Mouse (Mus musculus): ENCODE data around the gene Fam208b. TPM values are rescaled to one million over a fixed set of nuclear protein-coding genes. Genes with fewer than 3 reads are reported as not detected.
A peak's percentile ranks its signal among the peaks of the same experiment; 100 is the strongest.
"Not testable (repeated sequence)": the region's sequence is repeated elsewhere in the genome, so short reads cannot be mapped to it uniquely, and the experiment has no call there.

Fam208b gene
- polyA plus RNA-seq, 1 experiment from 2014 or later, result 24.9 TPM

GRCm38 (mm10) chr13:3531692-3532320, 79.1 kb downstream of the Fam208b start:
- H3K9me3 ChIP-seq (ENCODE audit: control insufficient read depth, low read length), result no peaks in the 10 kb centered on the region
- no peak for ATAC-seq (ENCODE audit: low read depth)
- H3K27me3 ChIP-seq (ENCODE audit: control insufficient read depth, insufficient read depth, low read length), result no peaks in the 10 kb centered on the region
- no peaks in the 10 kb centered on the region for H3K36me3 ChIP-seq (ENCODE audit: control insufficient read depth, insufficient read depth, low read length)
- H3K4me1 ChIP-seq (ENCODE audit: control insufficient read depth, insufficient read depth, low read length), result no peaks in the 10 kb centered on the region
- WGBS, result 68% methylated on average over 10 of the region's 10 CpGs
- H3K9ac ChIP-seq (replicated peaks; ENCODE audit: low read depth, low read length), result no peak overlapping the region
- no peak overlapping the region for H3K27ac ChIP-seq (ENCODE audit: low read depth, low read length)
- no peak overlapping the region for H3K4me2 ChIP-seq (ENCODE audit: low read depth, low read length)
- H3K4me3 ChIP-seq (ENCODE audit: low read depth, low read length), result no peak overlapping the region

GRCm38 (mm10) chr13:3531176-3531575, 79.7 kb downstream of the Fam208b start:
- not testable (repeated sequence) for H3K9me3 ChIP-seq (ENCODE audit: control insufficient read depth, low read length); H3K27me3 ChIP-seq (ENCODE audit: control insufficient read depth, insufficient read depth, low read length); H3K9ac ChIP-seq (replicated peaks; ENCODE audit: low read depth, low read length); H3K4me3 ChIP-seq (ENCODE audit: low read depth, low read length); ATAC-seq (ENCODE audit: low read depth); H3K4me2 ChIP-seq (ENCODE audit: low read depth, low read length); H3K4me1 ChIP-seq (ENCODE audit: control insufficient read depth, insufficient read depth, low read length); H3K36me3 ChIP-seq (ENCODE audit: control insufficient read depth, insufficient read depth, low read length); H3K27ac ChIP-seq (ENCODE audit: low read depth, low read length)
- 52% methylated on average over 2 of the region's 2 CpGs for WGBS

- ATAC-seq (ENCODE audit: low read depth), result no peak
- Histone ChIP-seq H3K4me1 (ENCODE audit: control insufficient read depth, insufficient read depth, low read length) (no peaks in the 10 kb centered on the region), H3K27me3 (ENCODE audit: control insufficient read depth, insufficient read depth, low read length) (no peaks in the 10 kb centered on the region), H3K4me2 (ENCODE audit: low read depth, low read length) (no peak overlapping the region), H3K4me3 (ENCODE audit: low read depth, low read length) (no peak overlapping the region), H3K9me3 (ENCODE audit: control insufficient read depth, low read length) (no peaks in the 10 kb centered on the region), H3K36me3 (ENCODE audit: control insufficient read depth, insufficient read depth, low read length) (no peaks in the 10 kb centered on the region), H3K9ac (replicated peaks; ENCODE audit: low read depth, low read length) (no peak overlapping the region), H3K27ac (ENCODE audit: low read depth, low read length) (no peak overlapping the region)
- 64% methylated on average over 3 of the region's 3 CpGs for WGBS
Observed at GRCm38 (mm10) chr13:3530451-3530850, 80.5 kb downstream of the Fam208b start.

GRCm38 (mm10) chr13:3526328-3526727, 84.6 kb downstream of the Fam208b start:
- no peak for ATAC-seq (ENCODE audit: low read depth)
- H3K27me3 ChIP-seq (ENCODE audit: control insufficient read depth, insufficient read depth, low read length), result no peaks in the 10 kb centered on the region
- H3K4me2 ChIP-seq (ENCODE audit: low read depth, low read length), result no peak overlapping the region
- WGBS, result 83% methylated on average over 8 of the region's 8 CpGs
- no peak overlapping the region for H3K9ac ChIP-seq (replicated peaks; ENCODE audit: low read depth, low read length)
- no peak overlapping the region for H3K4me3 ChIP-seq (ENCODE audit: low read depth, low read length)
- H3K27ac ChIP-seq (ENCODE audit: low read depth, low read length), result no peak overlapping the region
- H3K4me1 ChIP-seq (ENCODE audit: control insufficient read depth, insufficient read depth, low read length), result no peaks in the 10 kb centered on the region
- no peaks in the 10 kb centered on the region for H3K9me3 ChIP-seq (ENCODE audit: control insufficient read depth, low read length)
- H3K36me3 ChIP-seq (ENCODE audit: control insufficient read depth, insufficient read depth, low read length), result no peaks in the 10 kb centered on the region

GRCm38 (mm10) chr13:3525611-3526051, 85.3 kb downstream of the Fam208b start:
- no peaks in the 10 kb centered on the region for H3K9me3 ChIP-seq (ENCODE audit: control insufficient read depth, low read length)
- H3K4me3 ChIP-seq (ENCODE audit: low read depth, low read length), result no peak overlapping the region
- ATAC-seq (ENCODE audit: low read depth), result no peak
- no peaks in the 10 kb centered on the region for H3K4me1 ChIP-seq (ENCODE audit: control insufficient read depth, insufficient read depth, low read length)
- H3K36me3 ChIP-seq (ENCODE audit: control insufficient read depth, insufficient read depth, low read length), result no peaks in the 10 kb centered on the region
- H3K9ac ChIP-seq (replicated peaks; ENCODE audit: low read depth, low read length), result no peak overlapping the region
- no peak overlapping the region for H3K27ac ChIP-seq (ENCODE audit: low read depth, low read length)
- H3K4me2 ChIP-seq (ENCODE audit: low read depth, low read length), result no peak overlapping the region
- no peaks in the 10 kb centered on the region for H3K27me3 ChIP-seq (ENCODE audit: control insufficient read depth, insufficient read depth, low read length)
- WGBS, result 67% methylated on average over 4 of the region's 4 CpGs

- H3K27ac ChIP-seq (ENCODE audit: low read depth, low read length), result no peak overlapping the region
- H3K9me3 ChIP-seq (ENCODE audit: control insufficient read depth, low read length), result no peaks in the 10 kb centered on the region
- ATAC-seq (ENCODE audit: low read depth), result no peak
- H3K4me3 ChIP-seq (ENCODE audit: low read depth, low read length), result no peak overlapping the region
- no peaks in the 10 kb centered on the region for H3K27me3 ChIP-seq (ENCODE audit: control insufficient read depth, insufficient read depth, low read length)
- H3K4me2 ChIP-seq (ENCODE audit: low read depth, low read length), result no peak overlapping the region
- H3K4me1 ChIP-seq (ENCODE audit: control insufficient read depth, insufficient read depth, low read length), result no peaks in the 10 kb centered on the region
- 77% methylated on average over 1 of the region's 1 CpGs for whole genome bisulfite sequencing
- no peak overlapping the region for H3K9ac ChIP-seq (replicated peaks; ENCODE audit: low read depth, low read length)
- H3K36me3 ChIP-seq (ENCODE audit: control insufficient read depth, insufficient read depth, low read length), result no peaks in the 10 kb centered on the region
Observed at GRCm38 (mm10) chr13:3523946-3524345, 87.0 kb downstream of the Fam208b start.

GRCm38 (mm10) chr13:3523459-3523858, 87.4 kb downstream of the Fam208b start:
- no peaks in the 10 kb centered on the region for H3K36me3 ChIP-seq (ENCODE audit: control insufficient read depth, insufficient read depth, low read length)
- 61% methylated on average over 6 of the region's 6 CpGs for WGBS
- no peak overlapping the region for H3K4me2 ChIP-seq (ENCODE audit: low read depth, low read length)
- no peak overlapping the region for H3K4me3 ChIP-seq (ENCODE audit: low read depth, low read length)
- no peak overlapping the region for H3K9ac ChIP-seq (replicated peaks; ENCODE audit: low read depth, low read length)
- H3K27ac ChIP-seq (ENCODE audit: low read depth, low read length), result no peak overlapping the region
- no peaks in the 10 kb centered on the region for H3K9me3 ChIP-seq (ENCODE audit: control insufficient read depth, low read length)
- no peaks in the 10 kb centered on the region for H3K4me1 ChIP-seq (ENCODE audit: control insufficient read depth, insufficient read depth, low read length)
- peak; percentile 44; the same call in 1 of the 2 replicates for ATAC-seq (ENCODE audit: low read depth)
- no peaks in the 10 kb centered on the region for H3K27me3 ChIP-seq (ENCODE audit: control insufficient read depth, insufficient read depth, low read length)

GRCm38 (mm10) chr13:3519994-3520393, 90.9 kb downstream of the Fam208b start:
- not testable (repeated sequence) for H3K4me1 ChIP-seq (ENCODE audit: control insufficient read depth, insufficient read depth, low read length); H3K4me3 ChIP-seq (ENCODE audit: low read depth, low read length); H3K27ac ChIP-seq (ENCODE audit: low read depth, low read length); H3K4me2 ChIP-seq (ENCODE audit: low read depth, low read length); H3K9me3 ChIP-seq (ENCODE audit: control insufficient read depth, low read length); H3K9ac ChIP-seq (replicated peaks; ENCODE audit: low read depth, low read length); H3K27me3 ChIP-seq (ENCODE audit: control insufficient read depth, insufficient read depth, low read length); ATAC-seq (ENCODE audit: low read depth); H3K36me3 ChIP-seq (ENCODE audit: control insufficient read depth, insufficient read depth, low read length)
- 45% methylated on average over 1 of the region's 1 CpGs for WGBS

GRCm38 (mm10) chr13:3519357-3519756, 91.6 kb downstream of the Fam208b start:
- 74% methylated on average over 1 of the region's 4 CpGs for WGBS
- H3K27ac ChIP-seq (ENCODE audit: low read depth, low read length); H3K4me1 ChIP-seq (ENCODE audit: control insufficient read depth, insufficient read depth, low read length); H3K9me3 ChIP-seq (ENCODE audit: control insufficient read depth, low read length); ATAC-seq (ENCODE audit: low read depth); H3K9ac ChIP-seq (replicated peaks; ENCODE audit: low read depth, low read length); H3K27me3 ChIP-seq (ENCODE audit: control insufficient read depth, insufficient read depth, low read length); H3K4me3 ChIP-seq (ENCODE audit: low read depth, low read length); H3K36me3 ChIP-seq (ENCODE audit: control insufficient read depth, insufficient read depth, low read length); H3K4me2 ChIP-seq (ENCODE audit: low read depth, low read length): not testable (repeated sequence)
